Mouse (Mus musculus) CH12.LX (cell line): Measurements from ENCODE around the gene Hlcs. TPM values are rescaled to one million over a fixed set of nuclear protein-coding genes. Genes with fewer than 3 reads are reported as not detected.

Source experiments
- DNase-seq: peaks from one replicate; pipeline ENCODE4 v3.0.0-alpha.2; 2013; ENCODE audit errors: extremely low read depth
- H3K27ac ChIP-seq: 2 replicates; pipeline ENCODE4 v1.5.1; 2012; ENCODE audit warnings: low read depth, mild to moderate bottlenecking, control low read depth, moderate library complexity; ENCODE audit not compliant: insufficient read depth
- H3K27me3 ChIP-seq: replicated peaks from 2 replicates; pipeline ENCODE3; 2012; ENCODE audit warnings: inconsistent platforms
- H3K36me3 ChIP-seq, 2 experiments: replicated peaks in 1 of 2; 2 replicates each; pipeline versions ENCODE3 to v1.6.1; 2012; ENCODE audit warnings: inconsistent platforms in 1 of 2, low read length in 1 of 2, mild to moderate bottlenecking in 1 of 2, mixed read lengths in 1 of 2, moderate library complexity in 1 of 2; ENCODE audit not compliant: control insufficient read depth in 1 of 2, insufficient read depth in 1 of 2
- H3K4me1 ChIP-seq, 2 experiments: 2 replicates each; pipeline ENCODE4 v1.6.1; 2012; ENCODE audit warnings: inconsistent platforms in 1 of 2, moderate library complexity in 1 of 2; ENCODE audit not compliant: insufficient read depth in 2 of 2, control insufficient read depth in 1 of 2
- H3K4me2 ChIP-seq: 2 replicates; pipeline ENCODE4 v1.6.1; 2012; ENCODE audit warnings: low read depth, mild to moderate bottlenecking, control low read depth; ENCODE audit not compliant: poor library complexity, insufficient read depth, severe bottlenecking
- H3K4me3 ChIP-seq, 3 experiments: fragments of 150-350 bp in 1 of 3; sonication (generic) in 1 of 3; replicated peaks in 1 of 3; 2 replicates each; pipeline versions ENCODE3 to v1.5.1; 2011 to 2012; ENCODE audit warnings: low read depth in 2 of 3, low read length in 2 of 3, mild to moderate bottlenecking in 2 of 3, moderate library complexity in 2 of 3, control low read depth in 1 of 3, improper control_type of control experiment in 1 of 3, inconsistent platforms in 1 of 3, mixed read lengths in 1 of 3; ENCODE audit not compliant: poor library complexity in 1 of 3
- H3K79me2 ChIP-seq: replicated peaks from 2 replicates; pipeline ENCODE4 v1.6.1; 2012; ENCODE audit warnings: mild to moderate bottlenecking, moderate library complexity; ENCODE audit not compliant: control insufficient read depth, poor library complexity, insufficient read depth, severe bottlenecking; ENCODE audit errors: extremely low read depth
- H3K9ac ChIP-seq: 2 replicates; pipeline ENCODE4 v1.6.1; 2012; ENCODE audit warnings: low read depth, mild to moderate bottlenecking, control low read depth, moderate library complexity; ENCODE audit not compliant: insufficient read depth
- H3K9me3 ChIP-seq: replicated peaks from 2 replicates; pipeline ENCODE3; 2012; ENCODE audit warnings: low read length, inconsistent platforms, mixed read lengths
- BHLHE40 ChIP-seq: IDR thresholded peaks from 2 replicates; pipeline ENCODE4 v1.6.1; 2011; ENCODE audit warnings: mild to moderate bottlenecking, low read depth, low read length, improper control_type of control experiment
- CHD1 ChIP-seq: IDR thresholded peaks from 2 replicates; pipeline ENCODE4 v1.6.1; 2012; ENCODE audit warnings: low read depth, low read length, improper control_type of control experiment, inconsistent platforms
- CHD2 ChIP-seq: IDR thresholded peaks from 2 replicates; pipeline ENCODE4 v1.6.1; 2011; ENCODE audit warnings: low read length, improper control_type of control experiment
- CTCF ChIP-seq, 2 experiments: IDR thresholded peaks in 1 of 2; conservative IDR thresholded peaks in 1 of 2; 2 replicates each; pipeline ENCODE4 v1.5.1; 2011 to 2012; ENCODE audit warnings: low read depth in 2 of 2, low read length in 2 of 2, improper control_type of control experiment in 1 of 2, inconsistent platforms in 1 of 2, mild to moderate bottlenecking in 1 of 2, moderate library complexity in 1 of 2
- E2F4 ChIP-seq: IDR thresholded peaks from 2 replicates; pipeline ENCODE4 v1.6.1; 2011; ENCODE audit warnings: low read depth, low read length, improper control_type of control experiment; ENCODE audit not compliant: insufficient replicate concordance
- ELF1 ChIP-seq: IDR thresholded peaks from 2 replicates; pipeline ENCODE4 v1.6.1; 2014; ENCODE audit warnings: low read depth, mild to moderate bottlenecking, inconsistent platforms, low read length, improper control_type of control experiment
- EP300 ChIP-seq: IDR thresholded peaks from 2 replicates; pipeline ENCODE4 v1.6.1; 2011; ENCODE audit warnings: low read length, improper control_type of control experiment
- ETS1 ChIP-seq: conservative IDR thresholded peaks from 2 replicates; pipeline ENCODE4 v1.6.1; 2012; ENCODE audit warnings: low read depth, mild to moderate bottlenecking, inconsistent platforms, low read length, improper control_type of control experiment, moderate library complexity
- GABPA ChIP-seq: IDR thresholded peaks from 2 replicates; pipeline ENCODE4 v1.6.1; 2012; ENCODE audit warnings: low read depth, low read length, improper control_type of control experiment, inconsistent platforms; ENCODE audit not compliant: insufficient replicate concordance
- HCFC1 ChIP-seq: IDR thresholded peaks from 2 replicates; pipeline ENCODE4 v1.6.1; 2012; ENCODE audit warnings: low read depth, mild to moderate bottlenecking, inconsistent platforms, low read length, improper control_type of control experiment
- IRF4 ChIP-seq: IDR thresholded peaks from 2 replicates; pipeline ENCODE4 v1.6.1; 2014; ENCODE audit warnings: low read depth, mild to moderate bottlenecking, inconsistent platforms, low read length, improper control_type of control experiment
- JUN ChIP-seq: IDR thresholded peaks from 2 replicates; pipeline ENCODE4 v1.6.1; 2011; ENCODE audit warnings: low read depth, mild to moderate bottlenecking, low read length, improper control_type of control experiment, moderate library complexity; ENCODE audit not compliant: insufficient read depth
- MAFK ChIP-seq: IDR thresholded peaks from 2 replicates; pipeline ENCODE4 v1.6.1; 2011; ENCODE audit warnings: low read length, improper control_type of control experiment; ENCODE audit not compliant: insufficient replicate concordance
- MAX ChIP-seq: IDR thresholded peaks from 2 replicates; pipeline ENCODE4 v1.6.1; 2011; ENCODE audit warnings: low read length, improper control_type of control experiment
- MAZ ChIP-seq: IDR thresholded peaks from 2 replicates; pipeline ENCODE4 v1.6.1; 2012; ENCODE audit warnings: low read depth, mild to moderate bottlenecking, inconsistent platforms, low read length, improper control_type of control experiment, moderate library complexity
- MEF2A ChIP-seq: IDR thresholded peaks from 2 replicates; pipeline ENCODE4 v1.6.1; 2014; ENCODE audit warnings: low read depth, mild to moderate bottlenecking, inconsistent platforms, low read length, improper control_type of control experiment, borderline replicate concordance
- MXI1 ChIP-seq: IDR thresholded peaks from 2 replicates; pipeline ENCODE4 v1.6.1; 2011; ENCODE audit warnings: mild to moderate bottlenecking, low read depth, low read length, improper control_type of control experiment
- MYC ChIP-seq: IDR thresholded peaks from 2 replicates; pipeline ENCODE4 v1.6.1; 2011; ENCODE audit warnings: low read depth, mild to moderate bottlenecking, improper control_type of control experiment, low read length
- NELFE ChIP-seq: IDR thresholded peaks from 2 replicates; pipeline ENCODE4 v1.6.1; 2011; ENCODE audit warnings: low read depth, low read length, improper control_type of control experiment
- NRF1 ChIP-seq: IDR thresholded peaks from 2 replicates; pipeline ENCODE4 v1.6.1; 2014; ENCODE audit warnings: low read depth, mild to moderate bottlenecking, inconsistent platforms, low read length, improper control_type of control experiment, moderate library complexity
- POLR2A ChIP-seq: IDR thresholded peaks from 2 replicates; pipeline ENCODE4 v1.6.1; 2011; ENCODE audit warnings: low read depth, mild to moderate bottlenecking, improper control_type of control experiment, low read length
- POLR2AphosphoS2 ChIP-seq: IDR thresholded peaks from 2 replicates; pipeline ENCODE4 v1.6.1; 2011; ENCODE audit warnings: low read depth, low read length, improper control_type of control experiment
- RAD21 ChIP-seq: IDR thresholded peaks from 2 replicates; pipeline ENCODE4 v1.6.1; 2011; ENCODE audit warnings: low read depth, mild to moderate bottlenecking, low read length, improper control_type of control experiment, moderate library complexity
- RCOR1 ChIP-seq: conservative IDR thresholded peaks from 2 replicates; pipeline ENCODE4 v1.6.1; 2012; ENCODE audit warnings: low read depth, mild to moderate bottlenecking, inconsistent platforms, low read length, improper control_type of control experiment
- SIN3A ChIP-seq: IDR thresholded peaks from 2 replicates; pipeline ENCODE4 v1.6.1; 2012; ENCODE audit warnings: low read length, improper control_type of control experiment, inconsistent platforms
- SMC3 ChIP-seq: IDR thresholded peaks from 2 replicates; pipeline ENCODE4 v1.6.1; 2011; ENCODE audit warnings: low read depth, low read length, improper control_type of control experiment
- TBP ChIP-seq: conservative IDR thresholded peaks from 2 replicates; pipeline ENCODE4 v1.6.1; 2011; ENCODE audit warnings: low read depth, low read length, improper control_type of control experiment
- TCF12 ChIP-seq: IDR thresholded peaks from 2 replicates; pipeline ENCODE4 v1.6.1; 2014; ENCODE audit warnings: low read depth, mild to moderate bottlenecking, inconsistent platforms, low read length, improper control_type of control experiment
- UBTF ChIP-seq: IDR thresholded peaks from 2 replicates; pipeline ENCODE4 v1.6.1; 2012; ENCODE audit warnings: low read depth, mild to moderate bottlenecking, inconsistent platforms, low read length, improper control_type of control experiment, moderate library complexity
- USF1 ChIP-seq: IDR thresholded peaks from 2 replicates; pipeline ENCODE4 v1.6.1; 2014; ENCODE audit warnings: low read depth, mild to moderate bottlenecking, inconsistent platforms, low read length, improper control_type of control experiment
- ZC3H11A ChIP-seq: IDR thresholded peaks from 2 replicates; pipeline ENCODE4 v1.6.1; 2012; ENCODE audit warnings: low read depth, mild to moderate bottlenecking, inconsistent platforms, low read length, improper control_type of control experiment
- ZKSCAN1 ChIP-seq: IDR thresholded peaks from 2 replicates; pipeline ENCODE4 v1.6.1; 2012; ENCODE audit warnings: low read depth, inconsistent platforms, low read length, improper control_type of control experiment, borderline replicate concordance
- ZMIZ1 ChIP-seq: IDR thresholded peaks from 2 replicates; pipeline ENCODE4 v1.6.1; 2012; ENCODE audit warnings: low read depth, mild to moderate bottlenecking, inconsistent platforms, low read length, improper control_type of control experiment
- ZNF384 ChIP-seq: IDR thresholded peaks from 2 replicates; pipeline ENCODE4 v1.6.1; 2012; ENCODE audit warnings: low read depth, low read length, improper control_type of control experiment, inconsistent platforms
- dilution Hi-C: fragments of 300-500 bp; cut with MboI; formaldehyde crosslinking; loops from 2 replicates; pipeline ENCODE4 v1.14.3; 2020; ENCODE audit warnings: low sequenced_read_pairs; ENCODE audit not compliant: extremely low pct_unique_long_range_greater_than_20kb, extremely low pct_ligation_motif_present
- in situ Hi-C: fragments of 300-500 bp; cut with MboI; formaldehyde crosslinking; loops from 3 replicates; pipeline ENCODE4 v1.14.3; 2019; ENCODE audit warnings: low sequenced_read_pairs, low pct_ligation_motif_present, low pct_unique_long_range_greater_than_20kb, mixed read lengths
- polyA plus RNA-seq: library from polyadenylated mRNA; unstranded; fragments of >175 nt; gene quantifications from 2 replicates; pipeline ENCODE4 v1.2.1, GENCODE M21; 2012; ENCODE audit warnings: low read depth; ENCODE audit not compliant: insufficient read length
- total RNA-seq, 2 experiments: library from RNA; depleted of rRNA; stranded (reverse); fragments of 300-350 nt in 1 of 2; fragments of >200 nt in 1 of 2; gene quantifications; 2 replicates each; pipeline ENCODE4 v1.2.3; 2012 to 2014

Gene Hlcs
- total and polyA plus RNA-seq, 3 experiments = 5.3 to 12.5 (median 9.4) TPM

GRCm38 (mm10) chr16:94269635-94270034, 43.7 kb downstream of the Hlcs start:
- Histone ChIP-seq H3K27ac (no peak overlapping the region), H3K4me1 (peaks cover 8 to 17% of the 10 kb centered on the region in 2 experiments; a peak in 3 of 4 replicates), H3K27me3 (no peaks in the 10 kb centered on the region), H3K4me2 (no peak overlapping the region; the same call in 1 of the 2 replicates), H3K4me3 (no peak overlapping the region), H3K9ac (no peak overlapping the region), H3K9me3 (peaks cover 2% of the 10 kb centered on the region), H3K36me3 (peaks cover 19 to 63% of the 10 kb centered on the region in 2 experiments), H3K79me2 (no peaks in the 10 kb centered on the region)
- in situ Hi-C loops (loop anchor here (10.0 to 25.0 kb wide), 3 partner anchors 325 to 582 kb away; partner anchors contain the start of gene Cbr3), dilution Hi-C loops (no loop called here)
- no peak for TF ChIP-seq POLR2AphosphoS2
- no peak for TF ChIP-seq BHLHE40
- peak; percentile 32; the same call in 1 of the 2 replicates for TF ChIP-seq NRF1
- TF ChIP-seq CTCF (conservative IDR thresholded peaks at IDR 0.05 in 1 of 2, IDR thresholded peaks at IDR 0.05 in 1 of 2; ENCODE audit: low read depth in 2 of 2, low read length in 2 of 2) = peak; percentile 98 to 99
- TF ChIP-seq CHD2 = no peak
- TF ChIP-seq UBTF = no peak
- TF ChIP-seq MAZ = 0 out of 2 replicates have a peak, but pooled peaks have one; percentile 20
- TF ChIP-seq HCFC1 = 0 out of 2 replicates have a peak, but pooled peaks have one; percentile 26
- TF ChIP-seq ETS1 = no peak
- TF ChIP-seq MYC = peak; percentile 67; the same call in 1 of the 2 replicates
- TF ChIP-seq SIN3A = peak; percentile 40; the same call in 1 of the 2 replicates
- TF ChIP-seq ZNF384 = no peak
- TF ChIP-seq TCF12 = no peak; the same call in 1 of the 2 replicates
- TF ChIP-seq E2F4 = no peak
- TF ChIP-seq IRF4 = peak; percentile 32; the same call in 1 of the 2 replicates
- TF ChIP-seq MXI1 = no peak
- no peak for TF ChIP-seq RCOR1
- no peak for TF ChIP-seq TBP
- TF ChIP-seq USF1 = no peak
- peak; percentile 94 for TF ChIP-seq SMC3
- TF ChIP-seq ZKSCAN1 = no peak
- TF ChIP-seq MAFK = no peak
- TF ChIP-seq NELFE = peak; percentile 47; the same call in 1 of the 2 replicates
- TF ChIP-seq GABPA = no peak
- TF ChIP-seq MEF2A = peak; percentile 29; the same call in 1 of the 2 replicates
- TF ChIP-seq ELF1 = peak; percentile 20; the same call in 1 of the 2 replicates
- no peak for TF ChIP-seq JUN
- TF ChIP-seq EP300 = no peak
- TF ChIP-seq ZC3H11A = peak; percentile 34
- TF ChIP-seq RAD21 = peak; percentile 93
- no peak for TF ChIP-seq POLR2A
- TF ChIP-seq CHD1 = no peak
- TF ChIP-seq MAX = peak; percentile 33; the same call in 1 of the 2 replicates
- TF ChIP-seq ZMIZ1 = no peak
- peak; percentile 81 for DNase-seq
